Mouse (Mus musculus): ENCODE data around the gene Trp53i13. TPM values are rescaled to one million over a fixed set of nuclear protein-coding genes. Genes with fewer than 3 reads are reported as not detected.

The Trp53i13 gene
- polyA plus RNA-seq, 1 experiment, result 1.3 TPM

DNA sequence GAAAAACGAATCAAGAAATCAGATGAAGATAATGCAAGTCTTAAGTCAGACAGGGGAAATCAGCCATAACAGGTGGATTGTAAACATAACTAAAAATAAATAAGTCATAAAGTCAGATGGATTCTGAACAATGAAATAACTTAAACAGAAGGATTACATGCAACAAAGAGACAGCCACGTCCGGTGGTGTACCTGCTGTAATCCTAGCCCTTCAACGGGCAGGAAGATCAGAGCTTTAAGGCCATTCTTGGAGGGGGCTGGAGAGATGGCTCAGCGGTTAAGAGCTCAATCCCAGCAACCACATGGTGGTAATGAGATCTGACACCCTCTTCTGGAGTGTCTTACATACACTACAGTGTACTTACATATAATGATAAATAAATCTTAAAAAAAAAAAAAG lies 4.4 kb downstream of the Trp53i13 start:
- peaks cover 49% of the 10 kb centered on the region for H3K4me1 ChIP-seq (ENCODE audit: control insufficient read depth)
- H3K27me3 ChIP-seq (ENCODE audit: control insufficient read depth), result peaks cover 34% of the 10 kb centered on the region
- TF ChIP-seq TAL1 (IDR thresholded peaks at IDR 0.05; ENCODE audit: low read length) (no peak), GATA1 (IDR thresholded peaks at IDR 0.05; ENCODE audit: low read length) (no peak)
- H3K4me3 ChIP-seq (replicated peaks), result no peak overlapping the region
- peaks cover 9% of the 10 kb centered on the region for H3K9me3 ChIP-seq (ENCODE audit: control insufficient read depth, low read length)
- peaks cover 14% of the 10 kb centered on the region for H3K36me3 ChIP-seq (ENCODE audit: control insufficient read depth)

DNA sequence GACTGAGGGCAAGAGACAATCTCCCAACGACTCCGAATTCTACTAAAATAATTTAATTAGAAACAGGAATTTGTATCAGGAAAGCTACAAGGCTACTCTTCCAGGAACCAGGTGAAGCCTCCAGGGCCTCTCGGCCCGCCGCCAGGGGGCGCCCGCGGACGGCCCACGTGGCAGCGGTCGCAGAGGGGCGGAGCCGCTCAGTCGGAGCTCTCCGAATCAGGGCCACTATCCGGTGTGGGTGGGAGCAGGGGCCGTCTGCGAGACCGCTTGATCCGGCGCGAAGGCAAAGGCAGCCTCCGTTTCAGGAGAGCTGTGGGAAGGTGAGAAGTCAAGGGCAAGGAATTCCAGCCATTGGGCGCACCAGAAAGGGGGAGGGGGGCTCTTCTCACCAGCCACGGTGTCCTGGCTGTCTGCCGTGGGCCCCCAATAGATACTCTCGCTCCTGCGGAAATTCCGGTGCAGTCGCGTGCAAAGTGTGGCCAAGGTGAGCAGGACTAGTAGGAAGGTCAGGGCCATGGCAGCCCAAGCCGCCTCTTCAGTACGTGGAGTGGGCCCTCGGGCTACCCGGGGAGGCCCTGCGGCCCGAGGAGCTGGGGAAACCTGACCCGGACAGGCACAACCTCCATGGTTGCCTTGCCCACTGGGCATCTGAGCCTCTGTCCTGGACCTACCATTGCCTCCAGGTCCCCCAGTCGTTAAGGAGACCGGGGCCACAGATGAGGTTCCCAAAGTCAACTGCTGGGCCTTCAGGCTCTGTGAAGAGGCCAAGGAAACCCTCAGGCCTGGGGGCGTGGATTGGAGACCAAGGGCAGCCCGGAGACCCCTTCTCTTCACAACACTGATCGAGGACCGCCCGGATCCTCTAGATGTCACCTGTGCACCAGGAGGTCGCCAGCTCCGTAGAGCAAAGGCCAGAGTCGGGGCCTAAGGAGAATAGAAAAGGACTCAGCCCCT lies 7.4 kb downstream of the Trp53i13 start:
- peaks cover 26% of the 10 kb centered on the region for H3K4me1 ChIP-seq (ENCODE audit: control insufficient read depth)
- no peaks in the 10 kb centered on the region for H3K9me3 ChIP-seq (ENCODE audit: control insufficient read depth, low read length)
- peaks cover 44% of the 10 kb centered on the region for H3K36me3 ChIP-seq (ENCODE audit: control insufficient read depth)
- peak overlapping the region; percentile 45 for H3K4me3 ChIP-seq (replicated peaks)
- peaks cover 4% of the 10 kb centered on the region for H3K27me3 ChIP-seq (ENCODE audit: control insufficient read depth)
- TF ChIP-seq GATA1 (IDR thresholded peaks at IDR 0.05; ENCODE audit: low read length), result no peak

DNA sequence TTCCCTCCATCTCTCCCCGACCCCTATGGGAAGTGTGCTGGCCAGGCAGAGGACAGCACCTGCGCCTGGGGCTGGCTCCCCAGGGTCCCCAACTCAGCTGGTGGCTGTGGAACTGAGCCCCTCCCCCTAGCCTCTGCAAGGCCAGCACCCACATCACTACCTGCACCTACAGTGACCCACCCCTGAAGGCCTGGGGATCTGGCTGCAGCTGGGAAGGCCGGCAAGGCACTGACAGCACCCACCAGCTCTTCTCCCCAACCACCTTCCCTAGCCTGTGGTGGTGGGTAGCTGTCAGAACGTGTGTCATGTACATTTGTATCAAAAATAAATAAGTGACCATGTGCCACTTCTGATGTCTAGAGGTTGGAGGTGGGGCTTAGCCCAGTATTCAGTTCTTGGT lies 8.4 kb downstream of the Trp53i13 start:
- Histone ChIP-seq H3K9me3 (ENCODE audit: control insufficient read depth, low read length) (no peaks in the 10 kb centered on the region), H3K36me3 (ENCODE audit: control insufficient read depth) (peaks cover 53% of the 10 kb centered on the region), H3K4me1 (ENCODE audit: control insufficient read depth) (peaks cover 17% of the 10 kb centered on the region), H3K4me3 (replicated peaks) (no peak overlapping the region), H3K27me3 (ENCODE audit: control insufficient read depth) (peaks cover 2% of the 10 kb centered on the region)
- no peak for TF ChIP-seq GATA1 (IDR thresholded peaks at IDR 0.05; ENCODE audit: low read length)

DNA sequence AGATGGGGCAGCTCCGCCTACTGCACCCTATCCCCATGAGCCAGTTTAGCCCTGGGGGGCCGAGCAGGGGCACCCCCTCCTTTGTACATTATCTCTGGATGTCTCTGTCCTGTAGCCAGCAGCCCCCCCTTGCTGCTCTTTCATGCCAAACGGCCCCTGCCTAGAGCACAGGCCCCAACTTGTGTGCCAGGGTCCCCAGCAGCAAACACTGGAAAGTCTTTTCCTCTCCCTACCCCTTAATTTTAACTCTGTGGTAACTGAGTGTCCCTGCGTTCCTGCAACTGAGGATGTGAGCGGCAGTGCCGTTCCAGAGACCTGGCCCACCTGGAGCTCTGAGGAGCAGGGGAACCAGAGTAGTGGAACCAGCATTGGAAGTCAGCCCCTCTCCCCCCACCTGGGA lies 8.8 kb downstream of the Trp53i13 start:
- TF ChIP-seq TAL1 (IDR thresholded peaks at IDR 0.05; ENCODE audit: low read length), result no peak
- no peak for TF ChIP-seq GATA1 (IDR thresholded peaks at IDR 0.05; ENCODE audit: low read length)
- H3K4me3 ChIP-seq (replicated peaks), result no peak overlapping the region
- H3K9me3 ChIP-seq (ENCODE audit: control insufficient read depth, low read length), result no peaks in the 10 kb centered on the region
- no peaks in the 10 kb centered on the region; the same call in 1 of the 2 replicates for H3K27me3 ChIP-seq (ENCODE audit: control insufficient read depth)
- peaks cover 55% of the 10 kb centered on the region for H3K36me3 ChIP-seq (ENCODE audit: control insufficient read depth)
- peaks cover 14% of the 10 kb centered on the region for H3K4me1 ChIP-seq (ENCODE audit: control insufficient read depth)

DNA sequence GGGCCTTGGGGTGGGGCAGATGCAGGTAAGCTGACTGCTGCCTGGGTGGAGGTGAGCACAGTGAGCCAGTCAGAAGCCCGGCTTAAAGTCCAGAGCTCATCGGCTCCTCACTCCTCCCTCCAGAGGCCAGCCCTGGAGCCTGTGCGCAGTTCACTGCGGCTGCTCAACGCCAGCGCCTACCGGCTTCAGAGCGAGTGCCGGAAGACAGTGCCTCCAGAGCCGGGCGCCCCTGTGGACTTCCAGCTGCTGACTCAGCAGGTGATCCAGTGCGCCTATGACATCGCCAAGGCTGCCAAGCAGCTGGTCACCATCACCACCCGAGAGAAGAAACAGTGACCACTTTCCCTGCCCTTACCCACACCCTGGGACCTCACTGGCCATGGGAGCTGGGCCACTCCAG lies 9.5 kb downstream of the Trp53i13 start:
- Histone ChIP-seq H3K4me3 (replicated peaks) (no peak overlapping the region), H3K4me1 (ENCODE audit: control insufficient read depth) (peaks cover 14% of the 10 kb centered on the region), H3K9me3 (ENCODE audit: control insufficient read depth, low read length) (no peaks in the 10 kb centered on the region), H3K27me3 (ENCODE audit: control insufficient read depth) (no peaks in the 10 kb centered on the region; the same call in 1 of the 2 replicates), H3K36me3 (ENCODE audit: control insufficient read depth) (peaks cover 56% of the 10 kb centered on the region)
- TF ChIP-seq TAL1 (IDR thresholded peaks at IDR 0.05; ENCODE audit: low read length), result no peak
- no peak for TF ChIP-seq GATA1 (IDR thresholded peaks at IDR 0.05; ENCODE audit: low read length)

DNA sequence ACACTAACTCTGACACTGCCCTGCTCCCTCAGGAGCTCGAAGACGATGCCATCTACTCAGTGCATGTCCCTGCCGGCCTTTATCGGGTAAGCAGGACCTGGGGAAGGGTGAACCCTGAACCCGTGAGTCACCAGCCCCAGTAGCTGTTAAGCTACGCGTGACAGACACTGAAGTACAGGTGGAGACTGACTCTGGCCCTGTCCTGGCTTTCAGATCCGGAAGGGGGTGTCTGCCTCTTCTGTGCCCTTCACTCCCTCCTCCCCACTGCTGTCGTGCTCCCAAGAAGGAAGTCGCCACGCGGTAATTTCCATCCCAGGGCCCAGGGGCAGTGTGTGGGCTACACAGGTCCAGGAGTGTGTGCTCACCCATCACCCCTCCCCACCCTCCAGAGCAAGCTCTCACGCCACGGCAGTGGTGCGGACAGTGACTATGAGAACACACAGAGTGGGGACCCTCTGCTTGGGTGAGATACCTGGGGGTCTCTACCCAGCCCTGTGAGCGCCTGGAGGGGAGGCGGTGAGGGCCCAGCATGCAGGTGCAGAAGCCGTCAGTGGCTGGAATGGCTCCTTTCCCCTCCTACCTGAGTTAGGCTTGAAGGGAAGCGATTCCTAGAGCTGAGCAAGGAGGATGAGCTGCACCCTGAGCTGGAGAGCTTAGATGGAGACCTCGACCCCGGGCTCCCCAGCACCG lies 10.3 kb downstream of the Trp53i13 start:
- Histone ChIP-seq H3K9me3 (ENCODE audit: control insufficient read depth, low read length) (no peaks in the 10 kb centered on the region), H3K36me3 (ENCODE audit: control insufficient read depth) (peaks cover 64% of the 10 kb centered on the region), H3K4me1 (ENCODE audit: control insufficient read depth) (peaks cover 20% of the 10 kb centered on the region), H3K27me3 (ENCODE audit: control insufficient read depth) (no peaks in the 10 kb centered on the region; the same call in 1 of the 2 replicates), H3K4me3 (replicated peaks) (no peak overlapping the region)
- TF ChIP-seq GATA1 (IDR thresholded peaks at IDR 0.05; ENCODE audit: low read length) (no peak), TAL1 (IDR thresholded peaks at IDR 0.05; ENCODE audit: low read length) (no peak)

DNA sequence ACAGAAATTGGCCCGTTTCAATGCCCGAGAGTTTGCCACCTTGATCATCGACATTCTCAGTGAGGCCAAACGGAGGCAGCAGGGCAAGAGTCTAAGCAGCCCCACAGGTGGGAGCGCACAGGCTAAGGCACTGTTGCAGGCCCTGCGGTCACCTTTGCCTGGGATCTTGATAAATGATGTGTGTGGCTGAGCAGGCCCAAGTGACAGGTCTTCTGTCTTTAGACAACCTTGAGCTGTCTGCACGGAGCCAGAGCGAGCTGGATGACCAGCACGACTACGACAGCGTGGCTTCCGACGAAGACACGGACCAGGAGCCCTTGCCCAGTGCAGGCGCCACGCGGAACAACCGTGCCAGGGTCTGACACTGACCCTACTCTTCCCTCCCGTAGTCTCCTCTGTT lies 11.4 kb downstream of the Trp53i13 start:
- H3K4me3 ChIP-seq (replicated peaks), result no peak overlapping the region
- no peaks in the 10 kb centered on the region for H3K9me3 ChIP-seq (ENCODE audit: control insufficient read depth, low read length)
- TF ChIP-seq GATA1 (IDR thresholded peaks at IDR 0.05; ENCODE audit: low read length) (no peak), TAL1 (IDR thresholded peaks at IDR 0.05; ENCODE audit: low read length) (no peak)
- peaks cover 74% of the 10 kb centered on the region for H3K36me3 ChIP-seq (ENCODE audit: control insufficient read depth)
- H3K27me3 ChIP-seq (ENCODE audit: control insufficient read depth), result no peaks in the 10 kb centered on the region; the same call in 1 of the 2 replicates
- peaks cover 22% of the 10 kb centered on the region for H3K4me1 ChIP-seq (ENCODE audit: control insufficient read depth)

DNA sequence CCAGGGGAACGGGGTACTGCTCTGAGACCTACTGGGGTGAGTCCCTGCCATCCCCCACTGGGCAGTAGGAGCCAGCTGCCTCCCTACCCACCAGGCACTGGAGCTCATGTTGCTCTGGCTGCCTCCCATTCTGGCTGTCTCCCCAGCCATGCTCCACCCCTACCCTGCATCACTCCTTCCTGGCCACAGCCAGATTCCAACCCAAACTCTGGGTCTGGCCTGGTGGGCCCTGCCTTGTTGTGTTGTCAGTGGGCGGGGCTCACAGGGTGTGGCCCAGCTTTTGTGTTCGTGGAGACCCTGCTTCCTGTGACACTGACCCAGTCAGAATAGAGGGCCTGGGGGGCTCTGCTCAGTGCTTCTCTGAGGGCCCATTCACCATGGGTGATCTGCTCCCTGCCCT lies 12.3 kb downstream of the Trp53i13 start:
- Histone ChIP-seq H3K9me3 (ENCODE audit: control insufficient read depth, low read length) (no peaks in the 10 kb centered on the region), H3K4me3 (replicated peaks) (no peak overlapping the region), H3K27me3 (ENCODE audit: control insufficient read depth) (no peaks in the 10 kb centered on the region), H3K36me3 (ENCODE audit: control insufficient read depth) (peaks cover 80% of the 10 kb centered on the region), H3K4me1 (ENCODE audit: control insufficient read depth) (peaks cover 20% of the 10 kb centered on the region)
- TF ChIP-seq GATA1 (IDR thresholded peaks at IDR 0.05; ENCODE audit: low read length) (no peak), TAL1 (IDR thresholded peaks at IDR 0.05; ENCODE audit: low read length) (no peak)

DNA sequence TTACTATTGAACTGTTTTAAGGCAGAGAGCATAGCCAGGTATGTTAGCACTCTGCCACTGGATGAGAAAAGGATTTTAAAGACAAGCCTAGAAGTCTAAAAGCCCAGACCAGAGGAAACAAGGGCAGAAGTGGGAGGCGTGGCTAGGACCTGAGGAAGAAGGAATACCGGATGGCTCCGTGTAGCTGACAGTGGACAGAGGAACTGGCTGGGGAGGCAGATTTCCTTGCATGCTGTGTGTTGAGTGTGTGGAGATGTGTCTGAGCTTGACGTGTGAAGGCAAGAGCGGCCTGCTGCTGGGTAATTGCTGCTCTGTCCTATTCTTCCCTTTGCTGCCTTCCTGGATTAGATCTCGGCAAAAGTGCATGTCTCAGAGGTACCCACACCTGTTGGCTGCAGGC lies 13.3 kb downstream of the Trp53i13 start:
- TF ChIP-seq TAL1 (IDR thresholded peaks at IDR 0.05; ENCODE audit: low read length) (no peak), GATA1 (IDR thresholded peaks at IDR 0.05; ENCODE audit: low read length) (no peak)

More for the DNA sequence above, 13.3 kb downstream of the Trp53i13 start:
- no peaks in the 10 kb centered on the region for H3K9me3 ChIP-seq (ENCODE audit: control insufficient read depth, low read length)
- H3K4me3 ChIP-seq (replicated peaks), result no peak overlapping the region
- H3K4me1 ChIP-seq (ENCODE audit: control insufficient read depth), result peaks cover 16% of the 10 kb centered on the region
- peaks cover 78% of the 10 kb centered on the region for H3K36me3 ChIP-seq (ENCODE audit: control insufficient read depth)
- no peaks in the 10 kb centered on the region for H3K27me3 ChIP-seq (ENCODE audit: control insufficient read depth)

Data from erythroblast, embryonic 14.5 days (primary cell).